Mouse (Mus musculus) kidney, embryonic 14.5 days (tissue): Measurements from ENCODE around the gene Oprd1. TPM values are rescaled to one million over a fixed set of nuclear protein-coding genes. Genes with fewer than 3 reads are reported as not detected.

Source experiments
- ATAC-seq: fragments of 200-750 bp; cut with Nextera tagmentation; 2 replicates; pipeline ENCODE4 v1.8.0; 2017; ENCODE audit warnings: moderate number of reproducible peaks, mild to moderate bottlenecking, moderate TSS enrichment, moderate library complexity; ENCODE audit not compliant: low FRiP score, low TSS enrichment
- H3K27ac ChIP-seq: fragments of 300-500 bp; sonication (generic); 2 replicates; pipeline ENCODE4 v1.5.1; 2014; ENCODE audit warnings: low read depth, mild to moderate bottlenecking, low read length, moderate library complexity, mixed read lengths
- H3K27me3 ChIP-seq: fragments of 300-500 bp; sonication (generic); 2 replicates; pipeline ENCODE4 v1.6.1; 2014; ENCODE audit warnings: mild to moderate bottlenecking, low read length; ENCODE audit not compliant: control insufficient read depth, insufficient read depth
- H3K36me3 ChIP-seq: fragments of 300-500 bp; sonication (generic); 2 replicates; pipeline ENCODE4 v1.6.1; 2014; ENCODE audit warnings: low read length, mixed read lengths; ENCODE audit not compliant: control insufficient read depth, insufficient read depth
- H3K4me1 ChIP-seq: fragments of 300-500 bp; sonication (generic); 2 replicates; pipeline ENCODE4 v1.6.1; 2014; ENCODE audit warnings: low read length, mixed read lengths; ENCODE audit not compliant: control insufficient read depth, insufficient read depth
- H3K4me2 ChIP-seq: fragments of 300-500 bp; sonication (generic); replicated peaks from 2 replicates; pipeline ENCODE4 v1.6.1; 2014; ENCODE audit warnings: low read depth, mild to moderate bottlenecking, low read length
- H3K4me3 ChIP-seq: fragments of 300-500 bp; sonication (generic); 2 replicates; pipeline ENCODE4 v1.5.1; 2014; ENCODE audit warnings: mild to moderate bottlenecking, low read length
- H3K9ac ChIP-seq: fragments of 300-500 bp; sonication (generic); 2 replicates; pipeline ENCODE4 v1.6.1; 2014; ENCODE audit warnings: low read depth, mild to moderate bottlenecking, low read length, moderate library complexity
- H3K9me3 ChIP-seq: fragments of 300-500 bp; sonication (generic); 2 replicates; pipeline ENCODE4 v1.6.1; 2016; ENCODE audit warnings: low read length; ENCODE audit not compliant: control insufficient read depth
- WGBS: fragments of 180-500 bp; shearing (Covaris S2); extraction: QIAGEN DNeasy Blood & Tissue Kit; methylation state at CpG from one replicate; pipeline ENCODE4 v1.1.7; 2014; 5-methylcytosine and 5-hydroxymethylcytosine counted together
- polyA plus RNA-seq: library from polyadenylated mRNA; unstranded; fragments of >200 nt; fragmentation: Nextera tagmentation; extraction: Ambion mirVana; gene quantifications from 2 replicates; pipeline ENCODE4 v1.2.1, GENCODE M21; 2014

Oprd1 gene
- polyA plus RNA-seq, 1 experiment from 2014 or later: 0.09 TPM

DNA sequence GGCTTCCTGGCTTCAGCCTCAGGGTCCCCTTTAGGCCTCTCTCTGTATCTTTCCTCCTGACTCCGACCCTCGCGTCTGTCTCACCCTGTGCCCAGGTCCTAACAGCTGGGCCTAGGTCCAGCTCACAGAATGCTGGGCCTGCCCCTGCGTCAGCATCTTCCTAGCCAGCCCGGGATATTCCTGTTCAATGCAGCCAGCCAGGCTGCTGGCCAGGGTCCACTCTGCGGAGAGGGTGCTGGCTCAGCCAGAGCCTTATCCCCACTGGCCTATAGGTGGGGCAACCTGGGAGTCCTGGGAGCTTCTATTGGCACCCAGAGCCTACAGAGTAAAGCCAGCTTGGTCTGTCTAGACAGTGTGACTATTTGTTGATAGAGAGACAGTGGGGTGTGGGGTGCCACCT is 71.3 kb downstream of the Oprd1 start:
- 81% methylated on average over 6 of the region's 6 CpGs for WGBS
- no peak overlapping the region for H3K4me2 ChIP-seq
- no peak overlapping the region for H3K27ac ChIP-seq
- H3K4me1 ChIP-seq: 0 out of 2 replicates have a peak, but pooled peaks cover 4% of the 10 kb centered on the region
- H3K27me3 ChIP-seq: peaks cover 3% of the 10 kb centered on the region; the same call in 1 of the 2 replicates
- H3K9me3 ChIP-seq: no peaks in the 10 kb centered on the region
- H3K9ac ChIP-seq: no peak overlapping the region
- H3K4me3 ChIP-seq: no peak overlapping the region
- no peaks in the 10 kb centered on the region for H3K36me3 ChIP-seq
- ATAC-seq: no peak

GRCm38 (mm10) chr4:132072156-132072555 is 72.1 kb downstream of the Oprd1 start:
- Histone ChIP-seq H3K27me3 (peaks cover 3% of the 10 kb centered on the region; the same call in 1 of the 2 replicates), H3K4me2 (no peak overlapping the region), H3K9ac (no peak overlapping the region), H3K36me3 (no peaks in the 10 kb centered on the region), H3K9me3 (no peaks in the 10 kb centered on the region), H3K4me3 (no peak overlapping the region), H3K4me1 (0 out of 2 replicates have a peak, but pooled peaks cover 3% of the 10 kb centered on the region), H3K27ac (no peak overlapping the region)
- WGBS: 77% methylated on average over 3 of the region's 3 CpGs
- ATAC-seq: no peak

DNA sequence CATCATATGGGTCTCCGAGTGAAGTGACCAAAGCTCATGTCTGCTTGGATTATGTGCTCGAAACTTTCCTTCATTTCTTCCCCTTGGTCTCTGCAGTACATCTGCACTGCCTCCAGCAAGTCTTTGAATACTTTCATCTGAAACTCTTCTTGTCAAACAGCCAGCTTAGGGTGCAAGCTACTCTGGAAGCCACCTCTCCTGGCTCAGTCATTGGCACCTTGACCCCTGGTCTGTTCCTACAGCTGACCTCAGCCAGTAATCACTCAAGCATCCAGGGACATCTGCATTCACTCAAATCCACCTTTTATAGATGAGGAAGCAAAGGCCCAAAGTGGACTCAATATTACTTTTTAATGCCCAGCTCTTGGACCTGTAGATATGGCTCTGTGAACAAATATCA is 72.6 kb downstream of the Oprd1 start:
- Histone ChIP-seq H3K27me3 (peaks cover 3% of the 10 kb centered on the region; the same call in 1 of the 2 replicates), H3K9me3 (no peaks in the 10 kb centered on the region), H3K4me2 (no peak overlapping the region), H3K27ac (no peak overlapping the region), H3K36me3 (no peaks in the 10 kb centered on the region), H3K4me3 (no peak overlapping the region), H3K9ac (no peak overlapping the region), H3K4me1 (no peaks in the 10 kb centered on the region)
- no peak for ATAC-seq
- 89% methylated on average over 2 of the region's 2 CpGs for WGBS

DNA sequence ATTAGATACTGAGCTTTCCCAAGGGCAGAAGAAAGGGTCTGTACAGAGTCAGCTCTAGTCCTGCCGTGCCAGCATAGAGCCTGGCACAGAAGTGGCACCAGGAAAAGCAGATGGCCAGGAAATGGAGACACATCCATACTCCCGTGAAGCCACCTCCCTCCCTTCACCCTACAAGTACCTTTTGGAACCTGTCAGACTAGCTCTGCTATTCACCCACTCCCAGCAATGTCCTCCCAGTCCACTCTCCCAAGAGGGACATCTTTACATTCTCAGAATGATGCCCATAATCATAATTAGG is 76.4 kb downstream of the Oprd1 start:
- H3K27me3 ChIP-seq: no peaks in the 10 kb centered on the region; the same call in 1 of the 2 replicates
- no peak overlapping the region for H3K9ac ChIP-seq
- H3K27ac ChIP-seq: no peak overlapping the region
- peaks cover 6% of the 10 kb centered on the region; the same call in 1 of the 2 replicates for H3K4me1 ChIP-seq
- no peak overlapping the region for H3K4me2 ChIP-seq
- WGBS: 70% methylated on average over 2 of the region's 2 CpGs
- H3K4me3 ChIP-seq: no peak overlapping the region
- no peak for ATAC-seq
- H3K36me3 ChIP-seq: no peaks in the 10 kb centered on the region
- H3K9me3 ChIP-seq: no peaks in the 10 kb centered on the region

- Histone ChIP-seq H3K9me3 (no peaks in the 10 kb centered on the region), H3K4me3 (no peak overlapping the region), H3K4me2 (no peak overlapping the region), H3K27me3 (no peaks in the 10 kb centered on the region), H3K9ac (no peak overlapping the region), H3K4me1 (peaks cover 6% of the 10 kb centered on the region; the same call in 1 of the 2 replicates), H3K27ac (no peak overlapping the region), H3K36me3 (no peaks in the 10 kb centered on the region)
- 86% methylated on average over 14 of the region's 14 CpGs for WGBS
- no peak for ATAC-seq
These were observed 77.0 kb downstream of the Oprd1 start for GRCm38 (mm10) chr4:132067112-132067937.

- WGBS: 61% methylated on average over 10 of the region's 10 CpGs
- no peak overlapping the region for H3K4me3 ChIP-seq
- no peak for ATAC-seq
- no peak overlapping the region for H3K4me2 ChIP-seq
- H3K4me1 ChIP-seq: peaks cover 6% of the 10 kb centered on the region; the same call in 1 of the 2 replicates
- no peak overlapping the region for H3K9ac ChIP-seq
- no peaks in the 10 kb centered on the region for H3K27me3 ChIP-seq
- H3K9me3 ChIP-seq: no peaks in the 10 kb centered on the region
- H3K36me3 ChIP-seq: no peaks in the 10 kb centered on the region
- no peak overlapping the region for H3K27ac ChIP-seq
These were observed 78.0 kb downstream of the Oprd1 start for GRCm38 (mm10) chr4:132066101-132066773.

GRCm38 (mm10) chr4:132065578-132065977 is 78.7 kb downstream of the Oprd1 start:
- no peaks in the 10 kb centered on the region for H3K9me3 ChIP-seq
- H3K9ac ChIP-seq: no peak overlapping the region
- H3K27me3 ChIP-seq: no peaks in the 10 kb centered on the region
- no peaks in the 10 kb centered on the region for H3K36me3 ChIP-seq
- no peak overlapping the region for H3K4me3 ChIP-seq
- H3K4me2 ChIP-seq: no peak overlapping the region
- no peak for ATAC-seq
- no peak overlapping the region for H3K27ac ChIP-seq
- WGBS: 70% methylated on average over 3 of the region's 3 CpGs
- peaks cover 6% of the 10 kb centered on the region; the same call in 1 of the 2 replicates for H3K4me1 ChIP-seq

DNA sequence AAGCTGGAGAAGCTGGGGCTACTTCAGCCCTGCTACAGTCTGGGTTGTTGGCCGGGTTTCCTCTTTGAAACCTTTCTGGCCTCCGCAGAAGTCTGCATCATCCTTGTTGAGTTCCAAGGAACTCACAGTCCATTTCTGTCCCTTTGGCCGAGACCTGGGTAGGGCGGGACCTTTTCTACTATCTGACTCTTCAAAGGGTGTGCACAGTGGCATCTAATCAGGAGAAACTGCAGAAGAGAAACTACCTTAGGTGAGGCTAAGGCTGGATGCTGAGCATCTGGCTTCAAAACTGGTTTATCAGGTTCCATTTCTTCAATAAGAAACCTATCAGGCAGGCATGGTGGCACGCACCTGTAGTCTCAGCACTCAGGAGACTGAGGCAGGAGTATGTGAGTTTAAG is 79.7 kb downstream of the Oprd1 start:
- Histone ChIP-seq H3K4me1 (peaks cover 6% of the 10 kb centered on the region; the same call in 1 of the 2 replicates), H3K9ac (no peak overlapping the region), H3K4me3 (no peak overlapping the region), H3K4me2 (no peak overlapping the region), H3K36me3 (no peaks in the 10 kb centered on the region), H3K27me3 (no peaks in the 10 kb centered on the region), H3K27ac (no peak overlapping the region), H3K9me3 (no peaks in the 10 kb centered on the region)
- no peak for ATAC-seq
- WGBS: 88% methylated on average over 5 of the region's 5 CpGs
